Mouse (Mus musculus) cerebellum, adult 11-12 months (tissue): Measurements from ENCODE around the gene Tcf12.

Experiments
- DNase-seq: peaks from one replicate; pipeline ENCODE4 v3.0.0; 2022

The Tcf12 gene

GRCm38 (mm10) chr9:72111622-72112550, at the start of gene Tcf12:
TSS of gene Tcf12 (minus strand) at chr9:72111871.
- peak; percentile 85 for DNase-seq

- DNase-seq: no peak
These were observed 46.7 kb upstream of the Tcf12 start for GRCm38 (mm10) chr9:72158392-72158791.

GRCm38 (mm10) chr9:72157091-72157490, 45.4 kb upstream of the Tcf12 start:
- no peak for DNase-seq

- DNase-seq: peak; percentile 60
These were observed 43.8 kb upstream of the Tcf12 start for GRCm38 (mm10) chr9:72155250-72156138.

GRCm38 (mm10) chr9:72144148-72144547, 32.5 kb upstream of the Tcf12 start:
- no peak for DNase-seq

GRCm38 (mm10) chr9:72137899-72138298, 26.2 kb upstream of the Tcf12 start:
- DNase-seq: no peak

- no peak for DNase-seq
These were observed 22.1 kb upstream of the Tcf12 start for GRCm38 (mm10) chr9:72133772-72134245.

- peak; percentile 87 for DNase-seq
These were observed 21.6 kb upstream of the Tcf12 start for GRCm38 (mm10) chr9:72133089-72133771.

GRCm38 (mm10) chr9:72132728-72133088, 21.0 kb upstream of the Tcf12 start:
- DNase-seq: no peak

- DNase-seq: no peak
These were observed 18.2 kb upstream of the Tcf12 start for GRCm38 (mm10) chr9:72129884-72130283.

GRCm38 (mm10) chr9:72125442-72125841, 13.8 kb upstream of the Tcf12 start:
- peak; percentile 78 for DNase-seq

GRCm38 (mm10) chr9:72118490-72118889, 6.8 kb upstream of the Tcf12 start:
- no peak for DNase-seq

- DNase-seq: peak; percentile 71
These were observed 558 bp downstream of the Tcf12 start for GRCm38 (mm10) chr9:72111004-72111621.

- DNase-seq: peak; percentile 50
These were observed 1.1 kb downstream of the Tcf12 start for GRCm38 (mm10) chr9:72110627-72111003.

- no peak for DNase-seq
These were observed 8.2 kb downstream of the Tcf12 start for GRCm38 (mm10) chr9:72103471-72103870.

GRCm38 (mm10) chr9:72099945-72100685, 11.6 kb downstream of the Tcf12 start:
- no peak for DNase-seq

- DNase-seq: no peak
These were observed 13.6 kb downstream of the Tcf12 start for GRCm38 (mm10) chr9:72098056-72098455.

GRCm38 (mm10) chr9:72097083-72097482, 14.6 kb downstream of the Tcf12 start:
- DNase-seq: no peak

GRCm38 (mm10) chr9:72094675-72095074, 17.0 kb downstream of the Tcf12 start:
- no peak for DNase-seq

- no peak for DNase-seq
These were observed 19.5 kb downstream of the Tcf12 start for GRCm38 (mm10) chr9:72092191-72092590.

GRCm38 (mm10) chr9:72088893-72089611, 22.6 kb downstream of the Tcf12 start:
- DNase-seq: no peak
